Mouse (Mus musculus): ENCODE results near the gene Efna3. TPM values are rescaled to one million over a fixed set of nuclear protein-coding genes. Genes with fewer than 3 reads are reported as not detected.

The Efna3 gene
- polyA plus RNA-seq, 1 experiment from 2014 or later = 13.0 TPM

- no peak for ATAC-seq (ENCODE audit: insufficient read depth, low FRiP score)
Measured at GRCm38 (mm10) chr3:89319591-89320350, 3.0 kb downstream of the Efna3 start.

DNA sequence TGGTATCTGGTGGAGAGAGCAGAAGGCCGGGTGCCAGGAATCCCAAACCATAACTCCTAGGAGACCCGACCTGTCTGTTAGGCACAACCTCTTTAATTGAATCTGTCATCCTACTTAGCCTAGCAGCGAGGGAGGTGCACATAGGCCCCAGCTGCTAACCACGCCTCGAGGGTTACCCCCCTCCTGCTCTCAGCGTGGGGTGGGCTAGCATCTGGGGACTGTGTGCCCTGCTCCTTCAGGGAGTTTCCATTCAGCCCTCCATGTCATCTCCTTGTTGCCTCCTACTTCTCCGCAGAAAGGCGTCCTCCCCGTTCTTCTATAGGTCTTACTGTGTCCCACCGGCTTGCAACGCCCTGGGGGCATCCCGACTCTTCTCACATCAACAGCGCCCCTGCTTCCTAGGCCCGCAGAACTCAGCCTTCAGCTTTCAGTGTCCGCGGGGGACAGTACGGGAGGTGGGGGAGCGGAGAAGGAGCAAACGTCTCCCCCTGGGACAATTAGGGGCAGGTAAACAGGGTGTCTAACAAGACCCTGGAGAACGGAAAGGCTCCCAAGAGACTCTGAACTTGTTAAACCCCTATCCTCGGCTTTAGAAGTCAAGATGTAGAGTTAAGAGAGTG, 3.7 kb downstream of the Efna3 start:
- 20% methylated on average over 21 of the region's 21 CpGs for WGBS
- H3K27me3 ChIP-seq (ENCODE audit: control insufficient read depth, insufficient read depth, low read length) = peaks cover 32% of the 10 kb centered on the region
- ATAC-seq (ENCODE audit: insufficient read depth, low FRiP score) = no peak

More at GRCm38 (mm10) chr3:89319591-89320350, 3.0 kb downstream of the Efna3 start:
- Histone ChIP-seq H3K4me1 (ENCODE audit: control insufficient read depth, insufficient read depth, low read length) (peaks cover 57% of the 10 kb centered on the region), H3K27ac (ENCODE audit: low read length) (no peak overlapping the region), H3K4me3 (replicated peaks; ENCODE audit: low read length) (peak overlapping the region; percentile 59), H3K27me3 (ENCODE audit: control insufficient read depth, insufficient read depth, low read length) (peaks cover 32% of the 10 kb centered on the region), H3K4me2 (ENCODE audit: low read depth, low read length) (peak overlapping the region; percentile 84), H3K9me3 (replicated peaks; ENCODE audit: control insufficient read depth, low read length) (no peaks in the 10 kb centered on the region), H3K9ac (ENCODE audit: low read length) (peak overlapping the region; percentile 68), H3K36me3 (ENCODE audit: control insufficient read depth, insufficient read depth, low read length) (no peaks in the 10 kb centered on the region)
- WGBS = 1% methylated on average over 58 of the region's 58 CpGs

DNA sequence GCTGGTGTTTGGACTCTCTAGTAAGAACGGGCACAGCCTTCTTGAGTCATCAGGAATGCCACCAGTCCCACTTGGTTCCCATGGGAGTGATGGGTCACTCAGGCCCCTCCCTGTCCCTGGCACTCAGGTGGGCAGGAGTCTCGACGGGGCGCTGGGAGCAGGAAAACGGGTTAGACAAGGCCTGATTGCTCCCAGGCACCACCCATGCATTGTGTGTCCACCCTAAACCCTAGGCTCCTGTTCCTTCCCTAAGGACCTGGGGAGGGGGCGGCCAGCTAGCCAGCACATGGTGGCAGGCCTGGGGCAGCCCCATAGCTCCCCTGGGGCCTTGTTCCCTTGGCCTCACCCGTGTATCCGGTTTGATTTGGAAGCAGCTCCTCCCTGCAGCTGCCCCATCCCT, 4.4 kb downstream of the Efna3 start:
- peaks cover 32% of the 10 kb centered on the region for H3K27me3 ChIP-seq (ENCODE audit: control insufficient read depth, insufficient read depth, low read length)
- ATAC-seq (ENCODE audit: insufficient read depth, low FRiP score) = no peak
- WGBS = 67% methylated on average over 8 of the region's 8 CpGs

More for the DNA sequence above, 3.7 kb downstream of the Efna3 start:
- peaks cover 60% of the 10 kb centered on the region for H3K4me1 ChIP-seq (ENCODE audit: control insufficient read depth, insufficient read depth, low read length)
- no peak overlapping the region for H3K27ac ChIP-seq (ENCODE audit: low read length)
- H3K9me3 ChIP-seq (replicated peaks; ENCODE audit: control insufficient read depth, low read length) = no peaks in the 10 kb centered on the region
- H3K4me3 ChIP-seq (replicated peaks; ENCODE audit: low read length) = peak overlapping the region; percentile 59
- no peaks in the 10 kb centered on the region for H3K36me3 ChIP-seq (ENCODE audit: control insufficient read depth, insufficient read depth, low read length)
- H3K4me2 ChIP-seq (ENCODE audit: low read depth, low read length) = peak overlapping the region; percentile 84
- H3K9ac ChIP-seq (ENCODE audit: low read length) = peak overlapping the region; percentile 68

DNA sequence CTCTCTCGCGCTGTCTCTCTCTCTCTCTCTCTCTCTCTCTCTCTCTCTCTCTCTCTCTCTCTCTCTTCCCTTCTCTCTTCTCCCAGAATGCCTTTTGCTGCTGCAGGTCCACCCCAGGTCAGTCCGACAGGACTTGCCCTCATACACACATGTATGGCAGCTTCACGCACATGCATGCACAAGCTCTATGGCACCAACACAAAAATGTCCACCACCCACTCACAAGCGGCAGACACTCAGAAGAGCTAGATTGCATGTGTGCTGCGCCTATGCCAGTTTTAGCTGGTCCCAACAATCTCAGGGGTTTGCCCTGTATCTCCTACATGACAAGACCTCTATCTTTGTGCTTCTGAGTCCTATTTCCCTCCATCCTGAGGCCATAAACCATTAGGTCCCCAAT, 5.5 kb downstream of the Efna3 start:
- Histone ChIP-seq H3K27ac (ENCODE audit: low read length) (no peak overlapping the region), H3K9me3 (replicated peaks; ENCODE audit: control insufficient read depth, low read length) (no peaks in the 10 kb centered on the region), H3K4me2 (ENCODE audit: low read depth, low read length) (no peak overlapping the region), H3K4me1 (ENCODE audit: control insufficient read depth, insufficient read depth, low read length) (peaks cover 58% of the 10 kb centered on the region), H3K9ac (ENCODE audit: low read length) (no peak overlapping the region), H3K36me3 (ENCODE audit: control insufficient read depth, insufficient read depth, low read length) (no peaks in the 10 kb centered on the region), H3K27me3 (ENCODE audit: control insufficient read depth, insufficient read depth, low read length) (peaks cover 32% of the 10 kb centered on the region), H3K4me3 (replicated peaks; ENCODE audit: low read length) (no peak overlapping the region)
- 58% methylated on average over 6 of the region's 6 CpGs for WGBS
- ATAC-seq (ENCODE audit: insufficient read depth, low FRiP score) = no peak

More for the DNA sequence above, 4.4 kb downstream of the Efna3 start:
- H3K36me3 ChIP-seq (ENCODE audit: control insufficient read depth, insufficient read depth, low read length) = no peaks in the 10 kb centered on the region
- peaks cover 60% of the 10 kb centered on the region for H3K4me1 ChIP-seq (ENCODE audit: control insufficient read depth, insufficient read depth, low read length)
- no peak overlapping the region for H3K4me3 ChIP-seq (replicated peaks; ENCODE audit: low read length)
- H3K4me2 ChIP-seq (ENCODE audit: low read depth, low read length) = no peak overlapping the region
- no peak overlapping the region for H3K9ac ChIP-seq (ENCODE audit: low read length)
- H3K27ac ChIP-seq (ENCODE audit: low read length) = no peak overlapping the region
- H3K9me3 ChIP-seq (replicated peaks; ENCODE audit: control insufficient read depth, low read length) = no peaks in the 10 kb centered on the region

- H3K27ac ChIP-seq (ENCODE audit: low read length) = peak overlapping the region; percentile 63
- no peaks in the 10 kb centered on the region for H3K36me3 ChIP-seq (ENCODE audit: control insufficient read depth, insufficient read depth, low read length)
- peak overlapping the region; percentile 42 for H3K4me3 ChIP-seq (replicated peaks; ENCODE audit: low read length)
- peaks cover 32% of the 10 kb centered on the region for H3K27me3 ChIP-seq (ENCODE audit: control insufficient read depth, insufficient read depth, low read length)
- H3K4me1 ChIP-seq (ENCODE audit: control insufficient read depth, insufficient read depth, low read length) = peaks cover 55% of the 10 kb centered on the region
- H3K4me2 ChIP-seq (ENCODE audit: low read depth, low read length) = peak overlapping the region; percentile 70
- no peak overlapping the region for H3K9ac ChIP-seq (ENCODE audit: low read length)
- no peaks in the 10 kb centered on the region for H3K9me3 ChIP-seq (replicated peaks; ENCODE audit: control insufficient read depth, low read length)
- ATAC-seq (ENCODE audit: insufficient read depth, low FRiP score) = peak; percentile 41; the same call in 1 of the 2 replicates
- 2% methylated on average over 4 of the region's 4 CpGs for WGBS
Measured at GRCm38 (mm10) chr3:89316833-89317232, 5.9 kb downstream of the Efna3 start.

GRCm38 (mm10) chr3:89315930-89316831, 6.6 kb downstream of the Efna3 start:
- Histone ChIP-seq H3K36me3 (ENCODE audit: control insufficient read depth, insufficient read depth, low read length) (no peaks in the 10 kb centered on the region), H3K4me1 (ENCODE audit: control insufficient read depth, insufficient read depth, low read length) (peaks cover 49% of the 10 kb centered on the region), H3K9me3 (replicated peaks; ENCODE audit: control insufficient read depth, low read length) (no peaks in the 10 kb centered on the region), H3K27me3 (ENCODE audit: control insufficient read depth, insufficient read depth, low read length) (peaks cover 28% of the 10 kb centered on the region), H3K4me3 (replicated peaks; ENCODE audit: low read length) (peak overlapping the region; percentile 42), H3K9ac (ENCODE audit: low read length) (peak overlapping the region; percentile 70), H3K27ac (ENCODE audit: low read length) (peak overlapping the region; percentile 63), H3K4me2 (ENCODE audit: low read depth, low read length) (peak overlapping the region; percentile 70)
- ATAC-seq (ENCODE audit: insufficient read depth, low FRiP score) = peak; percentile 51; the same call in 1 of the 2 replicates
- WGBS = 8% methylated on average over 40 of the region's 40 CpGs

DNA sequence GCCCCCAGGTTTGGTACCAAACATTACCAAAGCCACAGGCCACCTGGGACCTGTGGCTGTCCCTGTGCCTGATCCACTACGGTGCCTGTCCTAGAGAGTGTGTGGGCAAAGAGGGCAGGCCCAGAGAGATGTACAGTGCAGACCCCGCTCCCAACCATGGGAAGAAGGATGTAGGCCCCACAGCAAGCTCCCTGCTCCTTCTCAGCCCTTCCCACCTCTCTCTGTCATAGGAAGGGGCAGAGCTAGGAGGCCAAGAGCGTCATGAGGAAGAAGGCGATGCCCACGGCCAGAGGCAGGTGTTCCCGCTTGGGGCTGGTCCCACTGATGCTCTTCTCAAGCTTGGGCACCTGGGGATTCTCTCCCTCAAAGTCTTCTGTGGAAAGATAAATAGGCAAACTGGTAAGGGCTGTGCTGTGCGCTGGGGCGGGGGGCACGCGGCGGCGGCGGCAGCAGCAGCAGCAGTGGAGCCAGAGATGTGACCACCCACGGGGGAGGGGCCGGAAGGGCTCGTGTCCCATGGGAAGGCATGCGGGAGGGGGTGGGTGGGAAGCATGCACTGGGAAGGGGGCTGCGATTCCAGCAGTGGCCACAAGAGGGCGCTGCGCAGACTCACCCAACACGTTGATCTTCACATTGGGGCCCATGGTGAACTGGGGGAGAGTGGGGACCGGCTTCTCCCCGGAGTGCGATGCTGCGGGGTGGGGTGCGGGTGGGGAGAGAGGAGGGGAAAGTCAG, 7.4 kb downstream of the Efna3 start:
- H3K9ac ChIP-seq (ENCODE audit: low read length) = peak overlapping the region; percentile 70
- H3K4me1 ChIP-seq (ENCODE audit: control insufficient read depth, insufficient read depth, low read length) = peaks cover 41% of the 10 kb centered on the region
- peak overlapping the region; percentile 70 for H3K4me2 ChIP-seq (ENCODE audit: low read depth, low read length)
- H3K27ac ChIP-seq (ENCODE audit: low read length) = no peak overlapping the region
- WGBS = 6% methylated on average over 23 of the region's 26 CpGs
- H3K27me3 ChIP-seq (ENCODE audit: control insufficient read depth, insufficient read depth, low read length) = peaks cover 20% of the 10 kb centered on the region
- H3K4me3 ChIP-seq (replicated peaks; ENCODE audit: low read length) = peak overlapping the region; percentile 42
- no peaks in the 10 kb centered on the region for H3K36me3 ChIP-seq (ENCODE audit: control insufficient read depth, insufficient read depth, low read length)
- no peaks in the 10 kb centered on the region for H3K9me3 ChIP-seq (replicated peaks; ENCODE audit: control insufficient read depth, low read length)
- ATAC-seq (ENCODE audit: insufficient read depth, low FRiP score) = peak; percentile 15; the same call in 1 of the 2 replicates

GRCm38 (mm10) chr3:89314791-89315190, 8.0 kb downstream of the Efna3 start:
- peaks cover 15% of the 10 kb centered on the region for H3K27me3 ChIP-seq (ENCODE audit: control insufficient read depth, insufficient read depth, low read length)
- H3K9me3 ChIP-seq (replicated peaks; ENCODE audit: control insufficient read depth, low read length) = no peaks in the 10 kb centered on the region
- peak overlapping the region; percentile 42 for H3K4me3 ChIP-seq (replicated peaks; ENCODE audit: low read length)
- H3K4me1 ChIP-seq (ENCODE audit: control insufficient read depth, insufficient read depth, low read length) = peaks cover 35% of the 10 kb centered on the region
- H3K9ac ChIP-seq (ENCODE audit: low read length) = peak overlapping the region; percentile 70; the same call in 1 of the 2 replicates
- H3K36me3 ChIP-seq (ENCODE audit: control insufficient read depth, insufficient read depth, low read length) = no peaks in the 10 kb centered on the region
- no peak overlapping the region for H3K27ac ChIP-seq (ENCODE audit: low read length)
- ATAC-seq (ENCODE audit: insufficient read depth, low FRiP score) = peak; percentile 14; the same call in 1 of the 2 replicates
- peak overlapping the region; percentile 70; the same call in 1 of the 2 replicates for H3K4me2 ChIP-seq (ENCODE audit: low read depth, low read length)
- 43% methylated on average over 2 of the region's 2 CpGs for WGBS

All from stomach, embryonic 16.5 days (tissue).